Mouse (Mus musculus) cerebellum, postnatal 4 days (tissue): ENCODE measurements around the gene Gjb6.

Source experiments
- DNase-seq, 2 experiments: peaks; one replicate each; pipeline ENCODE4 v3.0.0; 2022; ENCODE audit warnings: low spot score in 2 of 2, mixed read lengths in 1 of 2

The Gjb6 gene

GRCm38 (mm10) chr14:57084180-57084668, 49.2 kb downstream of the Gjb6 start:
- no peak for DNase-seq

- DNase-seq = no peak
Measured at GRCm38 (mm10) chr14:57082863-57083262, 50.5 kb downstream of the Gjb6 start.

GRCm38 (mm10) chr14:57075537-57075936, 57.9 kb downstream of the Gjb6 start:
- no peak for DNase-seq
